Mouse (Mus musculus): ENCODE results near the gene Reln. TPM values are rescaled to one million over a fixed set of nuclear protein-coding genes. Genes with fewer than 3 reads are reported as not detected.

Reln gene
- polyA plus RNA-seq, 1 experiment: 0.04 TPM

GRCm38 (mm10) chr5:22285396-22285795 is 59.1 kb downstream of the Reln start:
- no peaks in the 10 kb centered on the region for H3K36me3 ChIP-seq (ENCODE audit: control insufficient read depth, insufficient read depth)

GRCm38 (mm10) chr5:22282141-22282665 is 62.3 kb downstream of the Reln start:
- Histone ChIP-seq H3K4me2 (ENCODE audit: low read depth) (no peak overlapping the region), H3K27me3 (ENCODE audit: control insufficient read depth, insufficient read depth, insufficient read length) (no peaks in the 10 kb centered on the region), H3K79me2 (ENCODE audit: control insufficient read depth, insufficient read depth) (no peaks in the 10 kb centered on the region)

More at GRCm38 (mm10) chr5:22285396-22285795, 59.1 kb downstream of the Reln start:
- H3K27me3 ChIP-seq (ENCODE audit: control insufficient read depth, insufficient read depth, insufficient read length): no peaks in the 10 kb centered on the region
- TF ChIP-seq E2F4 (IDR thresholded peaks at IDR 0.05; ENCODE audit: insufficient read depth): no peak
- TF ChIP-seq REST (IDR thresholded peaks at IDR 0.05; ENCODE audit: insufficient read depth, insufficient read length): no peak
- TF ChIP-seq POLR2AphosphoS2 (IDR thresholded peaks at IDR 0.05; ENCODE audit: insufficient read length, low read depth): no peak
- no peak for TF ChIP-seq TCF3 (IDR thresholded peaks at IDR 0.05; ENCODE audit: insufficient read length, low read depth)
- TF ChIP-seq SRF (IDR thresholded peaks at IDR 0.05; ENCODE audit: control insufficient read depth, insufficient read length, low read depth): no peak
- TF ChIP-seq MYOG (IDR thresholded peaks at IDR 0.05; ENCODE audit: control insufficient read depth in 1 of 3, insufficient read depth in 1 of 3, insufficient read length in 2 of 3, low read depth in 2 of 3): no peak
- no peak for TF ChIP-seq MAX (IDR thresholded peaks at IDR 0.05; ENCODE audit: low read depth)
- TF ChIP-seq USF1 (IDR thresholded peaks at IDR 0.05; ENCODE audit: low read depth): no peak
- TF ChIP-seq MYOD1 (IDR thresholded peaks at IDR 0.05; ENCODE audit: control insufficient read depth in 1 of 3, insufficient read length in 2 of 3, low read depth in 2 of 3): no peak
- TF ChIP-seq POLR2A (IDR thresholded peaks at IDR 0.05; ENCODE audit: insufficient read length, low read depth): no peak
- TF ChIP-seq TCF12 (IDR thresholded peaks at IDR 0.05; ENCODE audit: insufficient read depth, poor library complexity, severe bottlenecking): no peak
- no peak for TF ChIP-seq CEBPB (IDR thresholded peaks at IDR 0.05; ENCODE audit: insufficient read depth, poor library complexity, severe bottlenecking)
- no peak overlapping the region for H3K4me2 ChIP-seq (ENCODE audit: low read depth)
- no peaks in the 10 kb centered on the region for H3K79me2 ChIP-seq (ENCODE audit: control insufficient read depth, insufficient read depth)
- H3ac ChIP-seq (ENCODE audit: control insufficient read depth, insufficient read length): no peak overlapping the region
- H3K4me3 ChIP-seq: no peak overlapping the region

GRCm38 (mm10) chr5:22280534-22281164 is 63.9 kb downstream of the Reln start:
- H3K4me3 ChIP-seq: no peak overlapping the region
- no peak overlapping the region for H3K4me2 ChIP-seq (ENCODE audit: low read depth)
- no peak overlapping the region for H3ac ChIP-seq (ENCODE audit: control insufficient read depth, insufficient read length)
- no peaks in the 10 kb centered on the region for H3K79me2 ChIP-seq (ENCODE audit: control insufficient read depth, insufficient read depth)
- TF ChIP-seq POLR2A (IDR thresholded peaks at IDR 0.05; ENCODE audit: insufficient read length, low read depth) (no peak), CEBPB (IDR thresholded peaks at IDR 0.05; ENCODE audit: insufficient read depth, poor library complexity, severe bottlenecking) (no peak), MYOG (IDR thresholded peaks at IDR 0.05; ENCODE audit: control insufficient read depth in 1 of 3, insufficient read depth in 1 of 3, insufficient read length in 2 of 3, low read depth in 2 of 3) (no peak), MAX (IDR thresholded peaks at IDR 0.05; ENCODE audit: low read depth) (no peak), TCF3 (IDR thresholded peaks at IDR 0.05; ENCODE audit: insufficient read length, low read depth) (no peak), POLR2AphosphoS2 (IDR thresholded peaks at IDR 0.05; ENCODE audit: insufficient read length, low read depth) (no peak), REST (IDR thresholded peaks at IDR 0.05; ENCODE audit: insufficient read depth, insufficient read length) (no peak), USF1 (IDR thresholded peaks at IDR 0.05; ENCODE audit: low read depth) (no peak), TCF12 (IDR thresholded peaks at IDR 0.05; ENCODE audit: insufficient read depth, poor library complexity, severe bottlenecking) (no peak), E2F4 (IDR thresholded peaks at IDR 0.05; ENCODE audit: insufficient read depth) (no peak), SRF (IDR thresholded peaks at IDR 0.05; ENCODE audit: control insufficient read depth, insufficient read length, low read depth) (no peak), MYOD1 (IDR thresholded peaks at IDR 0.05; ENCODE audit: control insufficient read depth in 1 of 3, insufficient read length in 2 of 3, low read depth in 2 of 3) (no peak)
- H3K36me3 ChIP-seq (ENCODE audit: control insufficient read depth, insufficient read depth): no peaks in the 10 kb centered on the region
- no peaks in the 10 kb centered on the region for H3K27me3 ChIP-seq (ENCODE audit: control insufficient read depth, insufficient read depth, insufficient read length)

More at GRCm38 (mm10) chr5:22282141-22282665, 62.3 kb downstream of the Reln start:
- Histone ChIP-seq H3K4me3 (no peak overlapping the region), H3K36me3 (ENCODE audit: control insufficient read depth, insufficient read depth) (no peaks in the 10 kb centered on the region), H3ac (ENCODE audit: control insufficient read depth, insufficient read length) (no peak overlapping the region)
- TF ChIP-seq TCF12 (IDR thresholded peaks at IDR 0.05; ENCODE audit: insufficient read depth, poor library complexity, severe bottlenecking) (no peak), TCF3 (IDR thresholded peaks at IDR 0.05; ENCODE audit: insufficient read length, low read depth) (no peak), MYOD1 (IDR thresholded peaks at IDR 0.05; ENCODE audit: control insufficient read depth in 1 of 3, insufficient read length in 2 of 3, low read depth in 2 of 3) (no peak)

GRCm38 (mm10) chr5:22279201-22279600 is 65.3 kb downstream of the Reln start:
- Histone ChIP-seq H3K27me3 (ENCODE audit: control insufficient read depth, insufficient read depth, insufficient read length) (no peaks in the 10 kb centered on the region), H3K36me3 (ENCODE audit: control insufficient read depth, insufficient read depth) (no peaks in the 10 kb centered on the region), H3ac (ENCODE audit: control insufficient read depth, insufficient read length) (no peak overlapping the region), H3K79me2 (ENCODE audit: control insufficient read depth, insufficient read depth) (no peaks in the 10 kb centered on the region), H3K4me3 (no peak overlapping the region), H3K4me2 (ENCODE audit: low read depth) (no peak overlapping the region)
- TF ChIP-seq E2F4 (IDR thresholded peaks at IDR 0.05; ENCODE audit: insufficient read depth): no peak
- no peak for TF ChIP-seq REST (IDR thresholded peaks at IDR 0.05; ENCODE audit: insufficient read depth, insufficient read length)
- no peak for TF ChIP-seq SRF (IDR thresholded peaks at IDR 0.05; ENCODE audit: control insufficient read depth, insufficient read length, low read depth)
- TF ChIP-seq USF1 (IDR thresholded peaks at IDR 0.05; ENCODE audit: low read depth): no peak
- TF ChIP-seq MAX (IDR thresholded peaks at IDR 0.05; ENCODE audit: low read depth): no peak
- no peak for TF ChIP-seq MYOD1 (IDR thresholded peaks at IDR 0.05; ENCODE audit: control insufficient read depth in 1 of 3, insufficient read length in 2 of 3, low read depth in 2 of 3)
- no peak for TF ChIP-seq CEBPB (IDR thresholded peaks at IDR 0.05; ENCODE audit: insufficient read depth, poor library complexity, severe bottlenecking)

- H3K27me3 ChIP-seq (ENCODE audit: control insufficient read depth, insufficient read depth, insufficient read length): no peaks in the 10 kb centered on the region
- no peaks in the 10 kb centered on the region for H3K36me3 ChIP-seq (ENCODE audit: control insufficient read depth, insufficient read depth)
- H3K4me3 ChIP-seq: no peak overlapping the region
- H3K79me2 ChIP-seq (ENCODE audit: control insufficient read depth, insufficient read depth): no peaks in the 10 kb centered on the region
- H3ac ChIP-seq (ENCODE audit: control insufficient read depth, insufficient read length): no peak overlapping the region
- H3K4me2 ChIP-seq (ENCODE audit: low read depth): no peak overlapping the region
- TF ChIP-seq E2F4 (IDR thresholded peaks at IDR 0.05; ENCODE audit: insufficient read depth): no peak
- TF ChIP-seq USF1 (IDR thresholded peaks at IDR 0.05; ENCODE audit: low read depth): no peak
- TF ChIP-seq TCF3 (IDR thresholded peaks at IDR 0.05; ENCODE audit: insufficient read length, low read depth): no peak
- TF ChIP-seq TCF12 (IDR thresholded peaks at IDR 0.05; ENCODE audit: insufficient read depth, poor library complexity, severe bottlenecking): no peak
- TF ChIP-seq MYOD1 (IDR thresholded peaks at IDR 0.05; ENCODE audit: control insufficient read depth in 1 of 3, insufficient read length in 2 of 3, low read depth in 2 of 3): no peak
- TF ChIP-seq MYOG (IDR thresholded peaks at IDR 0.05; ENCODE audit: control insufficient read depth in 1 of 3, insufficient read depth in 1 of 3, insufficient read length in 2 of 3, low read depth in 2 of 3): no peak
- TF ChIP-seq POLR2A (IDR thresholded peaks at IDR 0.05; ENCODE audit: insufficient read length, low read depth): no peak
- TF ChIP-seq REST (IDR thresholded peaks at IDR 0.05; ENCODE audit: insufficient read depth, insufficient read length): no peak
- no peak for TF ChIP-seq SRF (IDR thresholded peaks at IDR 0.05; ENCODE audit: control insufficient read depth, insufficient read length, low read depth)
- TF ChIP-seq MAX (IDR thresholded peaks at IDR 0.05; ENCODE audit: low read depth): no peak
- TF ChIP-seq POLR2AphosphoS2 (IDR thresholded peaks at IDR 0.05; ENCODE audit: insufficient read length, low read depth): no peak
- TF ChIP-seq CEBPB (IDR thresholded peaks at IDR 0.05; ENCODE audit: insufficient read depth, poor library complexity, severe bottlenecking): no peak
These were observed 70.4 kb downstream of the Reln start for GRCm38 (mm10) chr5:22274134-22274533.
